Mouse (Mus musculus): ENCODE results near the gene Ube2a. TPM values are rescaled to one million over a fixed set of nuclear protein-coding genes. Genes with fewer than 3 reads are reported as not detected.
"Not testable (repeated sequence)": the region's sequence is repeated elsewhere in the genome, so short reads cannot be mapped to it uniquely, and the experiment has no call there.

Ube2a gene
- total RNA-seq, 2 experiments from 2014 or later: 67.7 to 77.5 TPM

GRCm38 (mm10) chrX:36898931-36899330 is 25.2 kb downstream of the Ube2a start:
- DNase-seq; intact Hi-C loops (cut with DNase I): not testable (repeated sequence)

GRCm38 (mm10) chrX:36901655-36902054 is 28.0 kb downstream of the Ube2a start:
- DNase-seq: no peak
- intact Hi-C loops (cut with DNase I): loop anchor here (2.0 to 5.0 kb wide), 2 partner anchors 69 to 159 kb away; partner anchors contain the start of gene Slc25a43

GRCm38 (mm10) chrX:36902321-36903114 is 28.8 kb downstream of the Ube2a start, which contains the start of gene Nkrf:
Gene Nkrf (minus strand): TSS chrX:36902899.
- DNase-seq: peak; percentile 13 to 18
- intact Hi-C loops (cut with DNase I): loop anchor here (2.0 to 5.0 kb wide), 2 partner anchors 70 to 160 kb away; partner anchors contain the start of gene Slc25a43

- intact Hi-C loops (cut with DNase I): loop anchor here (2.0 to 5.0 kb wide), 2 partner anchors 70 to 161 kb away; partner anchors contain the start of gene Slc25a43
These were observed 29.5 kb downstream of the Ube2a start for GRCm38 (mm10) chrX:36903115-36903768.

GRCm38 (mm10) chrX:36906539-36906938 is 32.8 kb downstream of the Ube2a start:
- intact Hi-C loops (cut with DNase I): no loop called here

More at GRCm38 (mm10) chrX:36903115-36903768, 29.5 kb downstream of the Ube2a start:
- peak; percentile 90 to 91 for DNase-seq

GRCm38 (mm10) chrX:36911343-36911742 is 37.6 kb downstream of the Ube2a start:
- intact Hi-C loops (cut with DNase I): loop anchor here (5.0 kb wide), 1 partner anchor 149 kb away; no protein-coding TSS in a partner anchor
- DNase-seq: peak; percentile 43 to 47

More at GRCm38 (mm10) chrX:36906539-36906938, 32.8 kb downstream of the Ube2a start:
- no peak for DNase-seq

GRCm38 (mm10) chrX:36917749-36918148 is 44.0 kb downstream of the Ube2a start:
- DNase-seq: no peak
- intact Hi-C loops (cut with DNase I): no loop called here

- DNase-seq: no peak
- intact Hi-C loops (cut with DNase I): no loop called here
These were observed 47.6 kb downstream of the Ube2a start for GRCm38 (mm10) chrX:36921346-36921745.

GRCm38 (mm10) chrX:36928791-36929190 is 55.1 kb downstream of the Ube2a start:
- DNase-seq: no peak
- intact Hi-C loops (cut with DNase I): no loop called here

- intact Hi-C loops (cut with DNase I): loop anchor here (2.0 kb wide), 1 partner anchor 93 kb away; no protein-coding TSS in a partner anchor
- DNase-seq: no peak
These were observed 56.0 kb downstream of the Ube2a start for GRCm38 (mm10) chrX:36929694-36930093.

GRCm38 (mm10) chrX:36930574-36930973 is 56.9 kb downstream of the Ube2a start:
- no peak for DNase-seq

More at GRCm38 (mm10) chrX:36930574-36930973, 56.9 kb downstream of the Ube2a start:
- intact Hi-C loops (cut with DNase I): loop anchor here (2.0 kb wide), 1 partner anchor 92 kb away; no protein-coding TSS in a partner anchor

Other genes starting within 250 kb of the Ube2a start
- gene Akap17b, start 228.5 kb upstream of the Ube2a start, total RNA-seq (2021): 1 to 10 TPM; 2.3 to 2.4 TPM
- under 1 TPM; 0.44 to 0.49 TPM for gene Slc25a43, start 130.2 kb upstream of the Ube2a start, total RNA-seq (2021)
- gene Slc25a5, start 78.2 kb upstream of the Ube2a start, total RNA-seq (2021): 100 to 1,000 TPM; 374 to 455 TPM
- 10 to 100 TPM; 16.7 to 17.9 TPM for gene C330007P06Rik, start 211 bp downstream of the Ube2a start, total RNA-seq (2021)
- 1 to 10 TPM; 3.1 to 4.1 TPM for gene Nkrf, start 29.0 kb downstream of the Ube2a start, total RNA-seq (2021)
- 1 to 10 TPM; 5.1 to 5.6 TPM for gene Sept6, start 117.9 kb downstream of the Ube2a start, total RNA-seq (2021)
- gene Sowahd, start 174.9 kb downstream of the Ube2a start, total RNA-seq (2021): not detected
- gene Rpl39, start 211.5 kb downstream of the Ube2a start, total RNA-seq (2021): 100 to 1,000 TPM; 303 to 327 TPM
- gene Upf3b, start 236.4 kb downstream of the Ube2a start, total RNA-seq (2021): 1 to 10 TPM; 7.9 to 8.0 TPM

Data from heart, postnatal 36 days (tissue).